Mouse (Mus musculus): Measurements from ENCODE around the gene Kcnh2. TPM values are rescaled to one million over a fixed set of nuclear protein-coding genes. Genes with fewer than 3 reads are reported as not detected.
A peak's percentile ranks its signal among the peaks of the same experiment; 100 is the strongest.

Gene Kcnh2
- polyA plus RNA-seq, 1 experiment from 2014 or later, result 20.8 TPM

GRCm38 (mm10) chr5:24389658-24390020, 38.2 kb upstream of the Kcnh2 start:
- no peaks in the 10 kb centered on the region for H3K36me3 ChIP-seq (ENCODE audit: control insufficient read depth, insufficient read depth, low read length)
- H3K9ac ChIP-seq (ENCODE audit: low read depth, low read length), result no peak overlapping the region
- no peak overlapping the region for H3K27ac ChIP-seq (ENCODE audit: low read depth, low read length)
- no peak for ATAC-seq (replicated peaks; ENCODE audit: insufficient number of reproducible peaks, low FRiP score, low TSS enrichment)
- peak overlapping the region; percentile 20; the same call in 1 of the 2 replicates for H3K4me2 ChIP-seq
- WGBS (ENCODE audit: insufficient replicate concordance), result 79% methylated on average over 4 of the region's 4 CpGs
- peaks cover 2% of the 10 kb centered on the region; the same call in 1 of the 2 replicates for H3K27me3 ChIP-seq (ENCODE audit: control insufficient read depth, insufficient read depth, low read length)
- H3K9me3 ChIP-seq (replicated peaks; ENCODE audit: control insufficient read depth, low read length), result no peaks in the 10 kb centered on the region
- no peak overlapping the region for H3K4me3 ChIP-seq (ENCODE audit: low read depth, low read length)
- H3K4me1 ChIP-seq (ENCODE audit: control insufficient read depth, insufficient read depth, low read length), result peaks cover 23% of the 10 kb centered on the region

- no peak overlapping the region for H3K9ac ChIP-seq (ENCODE audit: low read depth, low read length)
- H3K4me1 ChIP-seq (ENCODE audit: control insufficient read depth, insufficient read depth, low read length), result peaks cover 23% of the 10 kb centered on the region
- 46% methylated on average over 6 of the region's 7 CpGs for WGBS (ENCODE audit: insufficient replicate concordance)
- no peak overlapping the region for H3K27ac ChIP-seq (ENCODE audit: low read depth, low read length)
- H3K9me3 ChIP-seq (replicated peaks; ENCODE audit: control insufficient read depth, low read length), result no peaks in the 10 kb centered on the region
- H3K4me2 ChIP-seq, result peak overlapping the region; percentile 20; the same call in 1 of the 2 replicates
- H3K36me3 ChIP-seq (ENCODE audit: control insufficient read depth, insufficient read depth, low read length), result no peaks in the 10 kb centered on the region
- peaks cover 2% of the 10 kb centered on the region; the same call in 1 of the 2 replicates for H3K27me3 ChIP-seq (ENCODE audit: control insufficient read depth, insufficient read depth, low read length)
- no peak for ATAC-seq (replicated peaks; ENCODE audit: insufficient number of reproducible peaks, low FRiP score, low TSS enrichment)
- no peak overlapping the region for H3K4me3 ChIP-seq (ENCODE audit: low read depth, low read length)
Measured at GRCm38 (mm10) chr5:24389011-24389657, 37.7 kb upstream of the Kcnh2 start.

DNA sequence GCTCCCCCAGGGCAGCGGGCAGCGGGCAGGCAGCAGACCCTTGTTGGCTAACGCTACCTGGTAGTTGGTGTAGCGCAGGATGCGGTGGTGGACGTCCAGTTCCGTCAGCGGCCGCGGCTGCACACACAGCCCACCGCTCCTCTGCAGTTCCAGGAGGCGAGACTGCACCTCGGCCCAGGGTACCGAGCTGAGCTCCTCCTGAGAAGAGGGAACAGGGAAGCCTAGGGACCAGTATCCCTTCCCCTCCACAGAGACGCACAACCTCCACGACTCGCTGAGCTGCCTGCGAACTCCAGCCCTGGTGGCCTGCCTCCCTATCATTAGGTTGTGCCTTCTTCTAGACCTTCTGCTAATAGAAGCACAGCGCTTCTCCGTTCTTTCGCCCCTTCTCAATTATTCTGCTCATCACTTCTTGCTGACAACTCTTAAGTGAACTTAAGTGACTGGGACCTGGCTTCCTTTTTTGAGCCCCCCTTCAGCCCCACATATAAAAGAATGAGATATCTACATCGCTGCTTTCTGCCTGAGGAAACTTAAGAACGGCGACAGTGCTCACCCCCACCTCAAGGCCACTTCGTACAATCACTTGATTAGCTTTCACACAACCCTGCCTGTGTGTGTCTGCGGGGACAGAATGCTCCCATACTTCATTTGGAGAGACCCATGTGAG, 37.0 kb upstream of the Kcnh2 start:
- peak overlapping the region; percentile 29; the same call in 1 of the 2 replicates for H3K27ac ChIP-seq (ENCODE audit: low read depth, low read length)
- peak overlapping the region; percentile 68 for H3K9ac ChIP-seq (ENCODE audit: low read depth, low read length)
- 20% methylated on average over 26 of the region's 26 CpGs for WGBS (ENCODE audit: insufficient replicate concordance)
- H3K4me2 ChIP-seq, result peak overlapping the region; percentile 89
- H3K9me3 ChIP-seq (replicated peaks; ENCODE audit: control insufficient read depth, low read length), result no peaks in the 10 kb centered on the region
- H3K4me1 ChIP-seq (ENCODE audit: control insufficient read depth, insufficient read depth, low read length), result peaks cover 25% of the 10 kb centered on the region
- no peaks in the 10 kb centered on the region for H3K36me3 ChIP-seq (ENCODE audit: control insufficient read depth, insufficient read depth, low read length)
- peak overlapping the region; percentile 50 for H3K4me3 ChIP-seq (ENCODE audit: low read depth, low read length)
- no peak for ATAC-seq (replicated peaks; ENCODE audit: insufficient number of reproducible peaks, low FRiP score, low TSS enrichment)
- peaks cover 2% of the 10 kb centered on the region; the same call in 1 of the 2 replicates for H3K27me3 ChIP-seq (ENCODE audit: control insufficient read depth, insufficient read depth, low read length)

DNA sequence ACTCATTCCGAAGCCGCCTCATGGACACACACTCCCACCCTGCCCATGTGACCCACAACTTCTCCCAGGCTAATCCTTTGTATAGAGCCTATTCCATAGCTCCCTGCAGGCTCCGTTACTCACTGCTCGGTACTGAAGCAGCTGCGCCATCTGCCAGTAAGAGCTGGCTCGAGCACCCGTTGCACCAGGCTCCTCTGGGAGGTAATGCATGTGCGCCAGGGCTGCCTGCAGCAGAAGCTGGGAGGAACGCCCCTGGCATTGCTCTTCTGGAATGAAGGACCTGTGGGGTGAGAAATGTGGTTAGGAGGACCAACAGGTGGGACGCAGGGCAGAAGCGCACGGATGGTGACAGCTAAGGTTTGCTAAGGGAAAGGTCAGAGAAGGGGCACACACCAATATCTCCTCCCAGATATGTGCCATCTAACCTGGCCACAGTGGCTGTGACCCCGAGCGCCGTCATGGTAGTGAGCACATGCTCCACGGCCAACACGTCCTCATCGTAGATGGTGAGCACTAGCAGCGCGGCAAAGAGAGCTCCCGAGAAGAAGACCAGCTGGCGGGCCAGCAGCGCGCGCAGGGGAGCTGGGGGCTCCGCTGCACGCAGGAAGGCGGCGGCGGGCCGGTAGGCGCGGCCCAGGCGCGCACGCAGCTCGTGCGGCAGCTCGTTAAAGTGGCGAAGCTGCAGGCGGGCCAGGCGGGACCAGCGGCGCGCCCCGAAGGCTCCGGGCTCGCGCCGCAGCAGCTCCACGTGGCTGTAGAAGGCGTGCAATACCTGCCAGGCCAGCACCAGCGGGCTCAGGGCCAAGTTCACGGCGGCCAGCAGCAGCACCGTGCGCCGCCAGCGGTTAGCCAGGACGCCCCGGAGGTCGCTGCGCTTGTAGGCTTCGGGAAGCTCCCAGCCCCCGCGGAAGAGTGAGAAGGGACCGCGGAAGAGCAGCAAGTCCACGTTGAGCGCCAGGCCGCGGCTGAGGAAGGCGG, 36.1 kb upstream of the Kcnh2 start:
- WGBS (ENCODE audit: insufficient replicate concordance), result 1% methylated on average over 71 of the region's 73 CpGs
- H3K27me3 ChIP-seq (ENCODE audit: control insufficient read depth, insufficient read depth, low read length), result peaks cover 2% of the 10 kb centered on the region; the same call in 1 of the 2 replicates
- H3K9ac ChIP-seq (ENCODE audit: low read depth, low read length), result peak overlapping the region; percentile 68
- peak overlapping the region; percentile 29; the same call in 1 of the 2 replicates for H3K27ac ChIP-seq (ENCODE audit: low read depth, low read length)
- no peaks in the 10 kb centered on the region for H3K36me3 ChIP-seq (ENCODE audit: control insufficient read depth, insufficient read depth, low read length)
- H3K4me3 ChIP-seq (ENCODE audit: low read depth, low read length), result peak overlapping the region; percentile 50
- peak overlapping the region; percentile 89 for H3K4me2 ChIP-seq
- H3K9me3 ChIP-seq (replicated peaks; ENCODE audit: control insufficient read depth, low read length), result no peaks in the 10 kb centered on the region
- 0 out of 2 replicates have a peak, but pooled peaks have one; percentile 5 for ATAC-seq (replicated peaks; ENCODE audit: insufficient number of reproducible peaks, low FRiP score, low TSS enrichment)
- peaks cover 30% of the 10 kb centered on the region for H3K4me1 ChIP-seq (ENCODE audit: control insufficient read depth, insufficient read depth, low read length)

- Histone ChIP-seq H3K4me2 (no peak overlapping the region), H3K27me3 (ENCODE audit: control insufficient read depth, insufficient read depth, low read length) (peaks cover 2% of the 10 kb centered on the region; the same call in 1 of the 2 replicates), H3K4me3 (ENCODE audit: low read depth, low read length) (no peak overlapping the region), H3K36me3 (ENCODE audit: control insufficient read depth, insufficient read depth, low read length) (no peaks in the 10 kb centered on the region), H3K9ac (ENCODE audit: low read depth, low read length) (no peak overlapping the region), H3K9me3 (replicated peaks; ENCODE audit: control insufficient read depth, low read length) (no peaks in the 10 kb centered on the region), H3K4me1 (ENCODE audit: control insufficient read depth, insufficient read depth, low read length) (peaks cover 30% of the 10 kb centered on the region), H3K27ac (ENCODE audit: low read depth, low read length) (no peak overlapping the region)
- 80% methylated on average over 10 of the region's 10 CpGs for WGBS (ENCODE audit: insufficient replicate concordance)
- ATAC-seq (replicated peaks; ENCODE audit: insufficient number of reproducible peaks, low FRiP score, low TSS enrichment), result no peak
Measured at GRCm38 (mm10) chr5:24385887-24386550, 34.6 kb upstream of the Kcnh2 start.

DNA sequence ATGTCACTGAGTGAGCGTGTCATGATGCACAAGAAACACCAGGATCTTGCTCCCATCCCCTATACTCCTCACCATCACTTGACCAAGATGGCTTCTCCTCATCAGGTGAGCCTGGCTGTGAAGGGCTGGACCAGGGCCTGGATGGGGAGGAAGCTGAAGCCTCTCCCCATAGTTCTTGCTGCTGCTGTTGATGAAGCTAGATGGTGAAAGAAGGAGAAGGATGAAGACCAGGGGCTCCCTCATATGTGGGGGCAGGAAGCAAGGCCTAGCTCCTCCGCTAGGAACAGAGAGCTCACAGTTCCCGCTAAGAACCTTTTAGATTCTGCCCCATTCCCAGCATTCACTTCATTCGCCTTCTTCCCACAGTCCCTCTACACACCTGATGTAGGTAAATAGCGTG, 34.0 kb upstream of the Kcnh2 start:
- Histone ChIP-seq H3K9ac (ENCODE audit: low read depth, low read length) (no peak overlapping the region), H3K4me1 (ENCODE audit: control insufficient read depth, insufficient read depth, low read length) (peaks cover 30% of the 10 kb centered on the region), H3K27me3 (ENCODE audit: control insufficient read depth, insufficient read depth, low read length) (peaks cover 2% of the 10 kb centered on the region; the same call in 1 of the 2 replicates), H3K4me2 (no peak overlapping the region), H3K27ac (ENCODE audit: low read depth, low read length) (no peak overlapping the region), H3K4me3 (ENCODE audit: low read depth, low read length) (no peak overlapping the region), H3K36me3 (ENCODE audit: control insufficient read depth, insufficient read depth, low read length) (no peaks in the 10 kb centered on the region), H3K9me3 (replicated peaks; ENCODE audit: control insufficient read depth, low read length) (no peaks in the 10 kb centered on the region)
- ATAC-seq (replicated peaks; ENCODE audit: insufficient number of reproducible peaks, low FRiP score, low TSS enrichment), result no peak
- WGBS (ENCODE audit: insufficient replicate concordance), result 77% methylated on average over 5 of the region's 5 CpGs

DNA sequence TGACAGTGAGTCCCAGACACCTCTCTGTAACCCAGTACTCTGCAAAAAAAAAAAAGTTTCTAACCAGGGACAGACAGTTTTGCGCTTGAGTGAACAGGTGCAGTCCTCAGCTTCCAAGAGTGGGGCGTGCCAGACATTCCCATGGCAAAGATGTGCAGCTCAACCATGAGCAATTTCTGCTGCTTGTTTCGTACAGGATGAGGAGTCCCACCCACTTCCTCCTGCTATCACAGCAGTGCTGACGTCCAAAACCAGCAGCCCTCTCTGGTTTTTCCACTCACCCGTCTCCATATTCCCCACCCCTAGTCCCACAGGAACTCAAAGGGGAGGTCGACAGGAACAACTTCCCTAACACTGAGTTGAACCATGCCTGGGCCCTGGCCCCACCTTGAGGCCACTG, 33.0 kb upstream of the Kcnh2 start:
- Histone ChIP-seq H3K4me1 (ENCODE audit: control insufficient read depth, insufficient read depth, low read length) (peaks cover 34% of the 10 kb centered on the region), H3K36me3 (ENCODE audit: control insufficient read depth, insufficient read depth, low read length) (no peaks in the 10 kb centered on the region), H3K27me3 (ENCODE audit: control insufficient read depth, insufficient read depth, low read length) (peaks cover 2% of the 10 kb centered on the region; the same call in 1 of the 2 replicates), H3K27ac (ENCODE audit: low read depth, low read length) (peak overlapping the region; percentile 62; the same call in 1 of the 2 replicates), H3K9ac (ENCODE audit: low read depth, low read length) (no peak overlapping the region), H3K4me3 (ENCODE audit: low read depth, low read length) (no peak overlapping the region), H3K4me2 (peak overlapping the region; percentile 75; the same call in 1 of the 2 replicates), H3K9me3 (replicated peaks; ENCODE audit: control insufficient read depth, low read length) (no peaks in the 10 kb centered on the region)
- ATAC-seq (replicated peaks; ENCODE audit: insufficient number of reproducible peaks, low FRiP score, low TSS enrichment), result no peak
- whole genome bisulfite sequencing (ENCODE audit: insufficient replicate concordance), result 53% methylated on average over 6 of the region's 6 CpGs

Measured in heart, embryonic 11.5 days (tissue).